Mouse (Mus musculus): Measurements from ENCODE around the gene Rad17.

The Rad17 gene

GRCm38 (mm10) chr13:100612903-100613302 is 37.9 kb downstream of the Rad17 start:
- DNase-seq (ENCODE audit: low spot score), result peak; percentile 12

DNA sequence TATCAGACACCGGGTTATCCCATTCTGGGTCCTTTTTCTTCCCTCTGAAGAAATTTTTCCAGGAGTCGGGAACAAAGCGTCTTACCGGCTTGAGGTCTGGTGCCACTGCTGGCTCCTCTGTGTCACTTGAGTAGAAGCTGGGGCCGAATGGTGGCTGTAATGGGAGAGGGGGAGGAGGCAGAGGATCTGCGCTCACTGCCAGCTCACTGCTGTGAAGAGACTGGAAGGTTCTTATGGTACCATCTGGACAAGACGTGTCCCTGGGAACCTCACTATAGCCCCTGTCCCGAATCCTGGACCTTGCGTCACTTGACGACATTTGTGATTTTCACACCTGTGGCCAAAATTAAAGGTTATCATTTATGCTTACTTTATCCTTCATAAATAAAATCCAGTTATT is 38.6 kb downstream of the Rad17 start:
- DNase-seq (ENCODE audit: low spot score), result no peak

GRCm38 (mm10) chr13:100611266-100611665 is 39.6 kb downstream of the Rad17 start:
- no peak for DNase-seq (ENCODE audit: low spot score)

- no peak for DNase-seq (ENCODE audit: low spot score)
Observed at GRCm38 (mm10) chr13:100607756-100608155, 43.1 kb downstream of the Rad17 start.

DNA sequence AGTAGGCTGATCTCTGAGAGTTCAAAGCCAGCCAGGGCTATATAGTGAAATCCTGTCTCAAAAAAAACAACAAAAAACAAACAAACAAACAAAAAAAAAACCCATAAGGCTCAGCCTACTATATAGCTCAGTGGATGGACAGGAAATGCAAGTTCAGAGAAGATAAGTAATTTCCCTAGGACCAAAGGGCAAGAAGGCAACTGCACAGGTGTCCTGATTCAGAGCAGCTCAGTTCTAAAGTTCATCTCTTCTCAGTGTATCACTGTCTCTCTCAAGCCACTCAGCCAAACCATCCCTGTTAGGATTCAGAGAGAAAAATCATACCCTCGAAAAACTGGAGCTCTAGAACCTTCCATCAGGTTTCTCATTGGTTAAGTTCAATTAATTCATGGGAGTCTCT is 45.0 kb downstream of the Rad17 start:
- DNase-seq (ENCODE audit: low spot score), result no peak

GRCm38 (mm10) chr13:100603738-100604095 is 47.1 kb downstream of the Rad17 start:
- DNase-seq (ENCODE audit: low spot score), result no peak

DNA sequence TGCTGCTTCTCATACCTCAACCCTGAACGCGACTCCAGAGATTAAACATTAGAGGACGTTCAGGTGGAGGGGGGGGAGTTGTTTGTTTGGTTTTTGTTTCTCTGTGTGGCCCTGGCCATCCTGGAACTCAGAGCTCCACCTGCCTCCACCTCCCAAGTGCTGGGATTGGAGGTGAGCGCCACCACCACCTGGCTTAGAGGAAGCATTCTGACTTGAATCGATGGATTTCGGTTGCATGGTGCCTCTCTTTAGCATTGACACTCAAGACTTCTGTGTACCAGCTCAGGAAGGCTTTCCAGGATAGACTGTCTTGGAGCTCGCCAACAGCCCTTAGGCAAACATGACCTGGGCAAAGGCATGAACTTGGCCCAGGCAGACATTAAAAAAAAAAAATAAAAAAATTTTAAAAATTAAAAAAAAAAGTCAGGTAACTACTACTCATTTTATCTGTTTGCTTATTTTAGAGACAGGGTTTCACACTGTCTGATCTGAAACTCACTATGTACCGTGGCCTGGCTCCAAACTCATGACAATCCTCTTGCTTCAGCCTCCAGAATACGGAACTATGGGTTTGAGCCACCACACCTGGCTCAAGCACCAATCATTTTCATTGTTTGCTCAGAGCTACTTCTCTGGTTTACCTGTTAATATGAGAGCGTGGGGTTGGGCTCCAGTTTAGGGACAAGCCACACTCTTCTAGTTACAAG is 47.7 kb downstream of the Rad17 start:
- no peak for DNase-seq (ENCODE audit: low spot score)

DNA sequence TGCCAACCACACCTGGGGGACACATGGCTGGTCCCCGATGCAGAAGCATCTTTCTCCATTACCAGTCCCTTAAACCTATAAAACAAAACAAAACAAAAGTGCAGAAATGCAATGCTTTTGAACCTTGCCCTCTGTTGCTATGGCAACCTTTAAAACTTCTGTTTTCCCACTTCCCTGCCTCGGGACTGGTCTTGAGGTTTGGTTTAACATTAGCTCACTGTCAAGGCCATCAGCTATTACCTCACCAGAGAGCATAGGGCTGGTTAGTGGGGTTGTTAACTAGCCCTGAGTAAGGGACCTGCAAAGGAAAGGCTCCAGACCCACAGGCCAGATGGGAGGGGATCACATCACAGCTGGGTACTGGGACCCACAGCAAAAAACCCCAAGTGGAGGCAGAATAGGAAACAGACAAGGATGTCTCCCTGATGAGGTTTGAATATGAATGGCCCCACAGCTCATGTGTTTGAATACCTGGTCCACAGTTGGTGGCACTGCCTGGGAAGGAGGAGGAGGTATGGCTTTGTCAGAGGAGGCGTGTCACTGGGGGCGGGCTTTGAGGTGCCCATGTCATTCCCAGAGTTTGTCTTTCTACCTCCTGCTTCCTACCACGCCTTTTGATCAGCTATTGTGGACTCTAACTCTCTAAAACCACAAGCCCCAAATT is 48.5 kb downstream of the Rad17 start:
- DNase-seq (ENCODE audit: low spot score), result no peak

GRCm38 (mm10) chr13:100601034-100601433 is 49.8 kb downstream of the Rad17 start:
- DNase-seq (ENCODE audit: low spot score), result no peak

DNA sequence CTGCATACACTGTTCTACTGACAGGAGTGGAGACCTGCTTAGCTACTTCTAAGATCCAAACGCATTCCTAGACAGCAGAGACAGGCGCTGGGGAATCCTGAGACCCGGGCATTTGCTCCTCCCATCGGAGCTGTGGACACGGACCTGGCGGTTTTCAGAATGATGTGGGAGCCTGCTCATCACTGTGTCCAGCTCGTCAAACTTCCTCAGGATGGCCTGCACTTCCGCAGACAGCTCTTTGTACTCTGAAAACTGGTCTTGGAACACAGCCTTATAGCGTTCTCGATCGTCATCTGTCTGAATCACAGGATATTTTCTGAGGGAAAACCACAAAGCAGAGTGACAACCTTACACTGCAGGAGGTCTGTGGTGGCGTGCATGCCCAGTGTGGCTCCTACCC is 50.5 kb downstream of the Rad17 start:
- no peak for DNase-seq (ENCODE audit: low spot score)

- DNase-seq (ENCODE audit: low spot score), result no peak
Observed at GRCm38 (mm10) chr13:100597284-100597683, 53.6 kb downstream of the Rad17 start.

DNA sequence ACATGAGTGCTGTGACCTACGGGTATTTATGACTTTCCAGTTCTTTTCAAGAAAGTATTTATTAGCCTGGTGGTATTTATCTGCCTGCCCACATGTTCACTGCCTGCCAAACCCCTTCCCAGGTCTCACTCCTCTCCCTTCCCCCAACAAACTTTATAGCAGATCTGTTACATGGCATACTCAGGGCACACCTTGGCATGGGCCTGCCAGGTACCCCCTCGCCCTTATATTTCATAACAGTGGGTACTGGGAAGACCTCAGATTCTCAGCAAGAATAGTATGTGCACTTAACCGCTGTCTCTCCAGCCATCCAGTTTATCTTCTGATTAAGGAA is 55.3 kb downstream of the Rad17 start:
- DNase-seq (ENCODE audit: low spot score), result no peak

DNA sequence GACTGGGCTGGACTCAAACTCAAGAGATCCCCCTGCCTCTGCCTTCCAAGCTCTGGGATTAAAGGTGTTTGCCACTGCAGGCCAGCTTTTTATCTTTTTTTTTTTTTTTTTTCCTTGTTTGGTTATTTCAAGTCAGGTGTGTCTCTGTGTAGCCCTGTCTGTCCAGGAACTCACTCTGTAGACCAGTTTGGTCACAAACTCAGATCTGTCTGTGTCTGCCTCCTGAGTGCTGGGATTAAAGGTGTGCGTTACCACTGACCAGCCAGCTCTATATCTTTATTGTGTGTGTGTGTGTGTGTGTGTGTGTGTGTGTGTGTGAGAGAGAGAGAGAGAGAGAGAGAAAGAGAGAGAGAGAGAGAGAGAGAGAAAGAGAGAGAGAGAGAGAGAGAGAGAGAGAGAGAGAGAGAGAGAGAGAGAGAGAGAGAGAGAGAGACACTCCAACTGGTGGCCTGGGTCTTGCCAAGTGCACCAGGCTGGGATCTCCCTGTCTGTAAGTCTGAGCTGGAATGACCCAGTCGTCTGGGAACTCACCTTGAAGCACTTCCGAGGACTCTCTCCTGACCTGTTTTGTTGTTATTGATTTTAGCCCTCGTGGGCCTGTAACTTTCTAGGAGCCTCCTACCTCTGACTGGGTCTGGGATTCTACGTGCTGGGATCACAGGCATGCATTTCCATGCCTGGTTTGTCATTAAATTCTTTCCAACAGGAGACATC is 55.9 kb downstream of the Rad17 start:
- no peak for DNase-seq (ENCODE audit: low spot score)

DNA sequence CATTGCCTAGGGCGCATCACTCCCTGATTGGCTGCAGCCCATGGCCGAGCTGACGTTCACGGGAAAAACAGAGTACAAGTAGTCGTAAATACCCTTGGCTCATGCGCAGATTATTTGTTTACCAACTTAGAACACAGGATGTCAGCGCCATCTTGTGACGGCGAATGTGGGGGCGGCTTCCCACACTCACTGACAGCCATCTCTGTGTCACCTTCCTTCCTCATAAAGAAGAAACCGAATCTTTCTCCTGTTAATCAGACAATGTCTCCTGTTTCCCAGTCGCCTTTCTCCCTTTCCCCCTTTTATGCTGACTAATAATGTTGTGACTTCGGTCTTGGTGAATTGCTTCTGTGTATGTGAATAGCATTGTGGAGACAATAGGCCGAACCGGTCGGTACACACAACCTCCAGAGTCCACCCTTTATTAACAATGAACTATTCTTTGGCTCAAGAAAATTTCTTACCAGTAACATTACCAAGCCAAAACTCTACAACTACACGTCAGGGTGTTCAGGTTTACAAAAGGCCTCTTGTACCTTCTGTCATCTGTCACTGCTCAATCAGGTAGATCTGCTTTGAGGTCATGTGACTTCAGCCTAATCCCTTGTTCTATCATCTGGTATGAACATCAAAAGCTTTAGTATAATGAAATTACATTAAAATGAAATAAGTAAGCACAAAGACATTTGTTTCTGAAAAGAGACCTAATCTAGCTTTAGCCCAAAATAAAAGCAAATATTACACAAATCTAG is 56.6 kb downstream of the Rad17 start:
- DNase-seq (ENCODE audit: low spot score), result no peak

DNA sequence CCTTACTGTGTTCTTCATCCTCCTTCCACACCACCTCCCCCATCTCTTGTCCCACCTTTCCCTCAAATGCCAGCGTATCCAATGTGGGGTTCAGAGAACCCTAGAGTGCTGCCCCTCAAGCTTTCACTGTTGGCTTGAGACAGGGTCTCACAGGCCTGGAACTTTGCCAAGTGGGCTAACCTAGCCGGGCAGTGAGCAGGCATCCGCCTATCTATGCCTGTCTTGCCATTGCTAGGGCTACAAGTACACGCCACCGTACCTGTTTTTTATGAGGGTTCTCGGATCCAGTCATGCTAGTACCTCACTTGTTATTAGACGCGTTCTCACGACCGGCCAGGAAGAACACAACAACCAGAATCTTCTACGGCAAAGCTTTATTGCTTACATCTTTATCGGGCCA is 62.2 kb downstream of the Rad17 start:
- DNase-seq (ENCODE audit: low spot score), result no peak

DNA sequence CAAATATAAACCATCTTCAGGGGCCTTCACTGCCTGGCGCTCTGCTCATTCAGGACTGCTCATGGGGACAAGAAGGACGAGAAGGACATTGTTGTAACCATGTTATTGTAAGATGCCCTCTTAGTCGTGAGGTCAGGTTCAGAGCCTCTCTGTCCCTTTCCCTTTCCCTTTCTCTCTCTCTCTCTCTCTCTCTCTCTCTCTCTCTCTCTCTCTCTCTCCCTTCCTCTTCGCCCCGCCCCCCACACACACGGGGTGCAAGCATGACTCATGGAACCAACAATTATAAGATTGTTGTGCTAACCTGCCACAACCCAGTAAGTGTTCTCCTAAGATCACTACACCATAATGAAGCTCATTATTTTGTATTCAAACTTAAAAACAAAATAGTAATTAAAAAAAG is 68.7 kb downstream of the Rad17 start:
- no peak for DNase-seq (ENCODE audit: low spot score)

- DNase-seq (ENCODE audit: low spot score), result no peak
Observed at GRCm38 (mm10) chr13:100581701-100582100, 69.2 kb downstream of the Rad17 start.

DNA sequence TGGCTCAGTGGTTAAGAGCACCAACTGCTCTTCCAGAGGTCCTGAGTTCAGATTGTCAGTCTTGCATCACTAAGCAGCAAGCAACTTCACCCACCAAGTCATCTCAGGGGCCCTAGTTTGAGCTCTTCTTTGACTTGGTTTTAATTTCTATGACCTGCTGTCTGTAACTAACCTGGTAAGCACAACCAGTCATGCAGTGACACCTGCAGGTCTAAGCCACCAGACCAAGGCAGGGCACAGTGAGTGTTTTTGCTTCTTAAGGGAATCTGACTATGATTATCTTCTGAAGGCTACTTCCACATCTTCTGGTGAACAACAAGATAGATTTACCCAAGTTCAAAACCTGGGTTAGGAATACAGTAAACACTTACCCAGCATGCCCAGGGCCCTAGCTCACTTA is 70.9 kb downstream of the Rad17 start:
- DNase-seq (ENCODE audit: low spot score), result no peak

- no peak for DNase-seq (ENCODE audit: low spot score)
Observed at GRCm38 (mm10) chr13:100579220-100579619, 71.6 kb downstream of the Rad17 start.

DNA sequence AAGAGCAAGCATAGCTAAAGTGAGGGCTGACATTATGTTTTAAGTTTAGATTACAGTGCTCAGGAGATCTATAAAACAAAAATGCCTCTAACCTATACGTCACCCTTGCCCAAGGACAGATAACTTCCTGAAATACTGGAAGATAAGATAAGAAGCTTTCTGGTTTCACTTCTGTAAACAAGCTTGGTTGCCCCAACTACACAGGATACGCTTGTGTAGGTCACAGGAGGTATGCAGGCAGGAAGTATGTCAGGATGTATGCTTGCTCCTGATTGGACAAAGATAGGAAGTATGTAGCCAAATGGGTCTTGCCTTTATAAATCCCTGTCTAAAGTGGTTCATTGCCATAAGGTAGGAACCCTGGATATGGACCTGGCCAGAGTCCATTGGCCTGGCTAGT is 74.9 kb downstream of the Rad17 start:
- no peak for DNase-seq (ENCODE audit: low spot score)

GRCm38 (mm10) chr13:100570713-100571112 is 80.1 kb downstream of the Rad17 start:
- no peak for DNase-seq (ENCODE audit: low spot score)

DNA sequence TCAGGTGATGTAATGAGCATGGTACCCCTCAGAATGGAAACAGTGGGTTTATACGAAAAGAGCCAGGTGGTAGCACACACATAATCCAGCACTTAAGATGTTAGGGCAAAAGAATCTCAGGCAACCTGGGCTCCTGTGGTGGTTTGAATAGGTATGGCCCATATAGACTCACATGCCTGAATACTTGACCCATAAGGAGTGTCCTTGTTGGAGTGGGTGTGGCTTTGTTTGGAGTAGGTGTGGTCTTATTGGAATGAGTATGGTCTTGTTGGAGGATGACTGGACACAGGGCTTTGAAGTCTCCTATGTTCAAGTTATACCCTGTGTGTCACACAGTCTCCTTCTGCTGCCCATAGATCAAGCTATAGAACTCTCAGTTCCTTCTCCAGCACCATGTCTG is 82.5 kb downstream of the Rad17 start:
- DNase-seq (ENCODE audit: low spot score), result no peak

Data from retina, embryonic 14.5 days (tissue).